Mouse (Mus musculus): Measurements from ENCODE around the gene Eps8l3. TPM values are rescaled to one million over a fixed set of nuclear protein-coding genes. Genes with fewer than 3 reads are reported as not detected.

Gene Eps8l3
- polyA plus RNA-seq, 2 experiments: 0.02 TPM; not detected in 1

DNA sequence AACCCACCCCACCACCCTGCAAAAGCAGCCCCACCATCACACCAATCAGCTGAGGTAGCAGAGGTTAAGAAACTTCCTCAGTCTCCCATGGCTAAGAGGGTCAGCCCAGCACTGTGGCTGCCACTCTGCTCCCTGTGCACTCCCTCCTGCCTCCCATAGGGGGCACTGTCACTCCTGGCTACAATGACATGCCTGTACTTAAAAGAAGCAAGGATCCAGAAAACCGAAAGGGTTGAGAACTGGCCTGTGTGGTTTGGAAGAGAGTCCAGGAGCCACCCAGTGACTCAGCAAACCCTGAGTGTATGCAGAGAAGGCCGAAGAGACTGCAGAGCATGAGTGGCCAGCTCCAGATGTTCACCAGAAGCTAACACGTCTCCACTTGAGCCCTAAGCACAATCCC is 62.4 kb downstream of the Eps8l3 start:
- H3K27ac ChIP-seq: no peak overlapping the region
- H3K9ac ChIP-seq (replicated peaks): no peak overlapping the region
- no peak for TF ChIP-seq EP300 (IDR thresholded peaks at IDR 0.05; ENCODE audit: low read depth)
- peak; percentile 90 for TF ChIP-seq CTCF (IDR thresholded peaks at IDR 0.05; ENCODE audit: low read depth)
- 22% methylated on average over 3 of the region's 3 CpGs for WGBS (ENCODE audit: insufficient replicate concordance)
- DNase-seq (ENCODE audit: low read depth in 3 of 3, low spot score in 3 of 3) (peak; percentile 5 to 35 (median 17)), ATAC-seq (ENCODE audit: insufficient read depth) (0 out of 2 replicates have a peak, but pooled peaks have one; percentile 29)
- H3K27me3 ChIP-seq (ENCODE audit: control insufficient read depth, insufficient read depth, low read length): no peaks in the 10 kb centered on the region
- H3K36me3 ChIP-seq (replicated peaks; ENCODE audit: control insufficient read depth, insufficient read depth, low read depth): no peaks in the 10 kb centered on the region
- H3K4me1 ChIP-seq (replicated peaks; ENCODE audit: control insufficient read depth in 2 of 2, insufficient read depth in 2 of 2, low read length in 1 of 2): peaks cover 0 to 3% of the 10 kb centered on the region in 2 experiments; a peak in 1 of 4 replicates
- H3K4me2 ChIP-seq (ENCODE audit: low read depth): no peak overlapping the region
- H3K9me3 ChIP-seq (ENCODE audit: control insufficient read depth, low read length): no peaks in the 10 kb centered on the region
- no peak overlapping the region for H3K4me3 ChIP-seq (ENCODE audit: insufficient read depth in 1 of 2, low read depth in 2 of 2, low read length in 2 of 2)

DNA sequence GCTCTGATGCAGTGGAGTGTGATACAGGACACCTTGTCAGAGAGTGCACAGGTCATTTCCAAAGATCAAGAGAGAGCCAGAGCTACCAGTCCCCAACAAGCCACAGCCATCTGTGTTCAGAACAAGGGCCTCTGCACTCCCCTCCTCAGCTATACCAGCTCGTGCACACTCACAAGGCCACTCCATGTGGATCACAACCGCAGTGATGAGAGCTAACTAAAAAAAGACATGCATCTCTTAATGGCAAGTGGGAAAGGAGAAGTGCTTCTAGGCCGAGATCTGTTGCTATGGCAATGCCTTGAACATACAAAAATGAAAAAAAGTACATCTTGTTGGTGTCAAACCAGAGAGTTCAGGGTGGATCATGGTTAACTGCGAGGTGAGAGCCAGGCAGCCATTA is 62.8 kb downstream of the Eps8l3 start:
- TF ChIP-seq CTCF (IDR thresholded peaks at IDR 0.05; ENCODE audit: low read depth) (no peak), EP300 (IDR thresholded peaks at IDR 0.05; ENCODE audit: low read depth) (no peak)
- WGBS (ENCODE audit: insufficient replicate concordance): 46% methylated on average over 4 of the region's 4 CpGs
- no peaks in the 10 kb centered on the region for H3K9me3 ChIP-seq (ENCODE audit: control insufficient read depth, low read length)
- no peak overlapping the region for H3K9ac ChIP-seq (replicated peaks)
- DNase-seq (ENCODE audit: low read depth in 3 of 3, low spot score in 3 of 3) (no peak), ATAC-seq (ENCODE audit: insufficient read depth) (no peak)
- no peaks in the 10 kb centered on the region for H3K27me3 ChIP-seq (ENCODE audit: control insufficient read depth, insufficient read depth, low read length)
- no peak overlapping the region for H3K4me2 ChIP-seq (ENCODE audit: low read depth)
- no peak overlapping the region for H3K4me3 ChIP-seq (ENCODE audit: insufficient read depth in 1 of 2, low read depth in 2 of 2, low read length in 2 of 2)
- H3K4me1 ChIP-seq (replicated peaks; ENCODE audit: control insufficient read depth in 2 of 2, insufficient read depth in 2 of 2, low read length in 1 of 2): peaks cover 0 to 3% of the 10 kb centered on the region in 2 experiments; a peak in 1 of 4 replicates
- H3K36me3 ChIP-seq (replicated peaks; ENCODE audit: control insufficient read depth, insufficient read depth, low read depth): no peaks in the 10 kb centered on the region
- no peak overlapping the region for H3K27ac ChIP-seq

DNA sequence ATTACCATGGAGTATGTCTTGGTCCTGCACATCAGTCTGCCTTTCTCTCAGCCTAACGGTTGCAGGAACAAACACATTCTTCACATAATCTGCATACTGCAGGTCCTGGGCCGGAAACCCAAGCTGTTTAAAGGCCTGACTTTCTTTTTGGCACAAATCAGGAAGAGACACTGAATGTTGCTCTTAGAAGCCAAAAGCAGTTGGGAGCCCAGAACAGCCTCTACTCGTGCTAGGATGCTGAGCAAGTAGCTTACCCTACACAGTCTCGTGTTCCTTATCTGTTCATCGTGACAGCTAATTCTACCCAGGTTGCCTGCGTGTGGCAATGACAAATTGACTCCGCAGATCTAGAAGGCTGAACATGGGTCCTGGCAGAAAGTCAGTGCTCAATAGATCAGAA is 63.5 kb downstream of the Eps8l3 start:
- H3K4me2 ChIP-seq (ENCODE audit: low read depth): no peak overlapping the region
- no peak overlapping the region for H3K4me3 ChIP-seq (ENCODE audit: insufficient read depth in 1 of 2, low read depth in 2 of 2, low read length in 2 of 2)
- DNase-seq (ENCODE audit: low read depth in 3 of 3, low spot score in 3 of 3): no peak
- TF ChIP-seq CTCF (IDR thresholded peaks at IDR 0.05; ENCODE audit: low read depth) (no peak), EP300 (IDR thresholded peaks at IDR 0.05; ENCODE audit: low read depth) (no peak)
- H3K9me3 ChIP-seq (ENCODE audit: control insufficient read depth, low read length): no peaks in the 10 kb centered on the region
- no peak overlapping the region for H3K9ac ChIP-seq (replicated peaks)
- ATAC-seq (ENCODE audit: insufficient read depth): no peak
- H3K36me3 ChIP-seq (replicated peaks; ENCODE audit: control insufficient read depth, insufficient read depth, low read depth): no peaks in the 10 kb centered on the region
- H3K27me3 ChIP-seq (ENCODE audit: control insufficient read depth, insufficient read depth, low read length): no peaks in the 10 kb centered on the region
- no peak overlapping the region for H3K27ac ChIP-seq
- peaks cover 0 to 3% of the 10 kb centered on the region in 2 experiments; a peak in 1 of 4 replicates for H3K4me1 ChIP-seq (replicated peaks; ENCODE audit: control insufficient read depth in 2 of 2, insufficient read depth in 2 of 2, low read length in 1 of 2)
- WGBS (ENCODE audit: insufficient replicate concordance): 62% methylated on average over 7 of the region's 7 CpGs

DNA sequence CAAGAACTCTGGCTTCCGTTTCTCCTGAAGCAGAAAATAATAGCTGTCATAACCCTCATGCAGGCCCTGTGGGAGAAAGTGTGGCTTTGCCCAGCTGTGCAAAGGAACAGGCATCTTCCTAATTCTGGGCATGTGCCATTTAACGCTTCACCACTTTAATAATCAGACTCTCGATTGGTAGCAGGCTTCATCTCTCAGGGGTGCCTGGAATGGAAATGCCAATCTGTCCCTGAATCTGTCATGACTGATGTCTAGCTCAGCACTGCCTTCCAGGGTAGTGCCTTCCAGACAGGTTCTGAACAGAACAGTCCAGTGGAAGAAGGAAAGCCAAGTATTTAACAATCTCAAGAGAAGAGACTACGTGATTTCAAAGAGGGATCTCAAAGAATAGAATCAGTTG is 64.2 kb downstream of the Eps8l3 start:
- WGBS (ENCODE audit: insufficient replicate concordance): 65% methylated on average over 4 of the region's 4 CpGs
- no peak overlapping the region for H3K27ac ChIP-seq
- no peaks in the 10 kb centered on the region for H3K36me3 ChIP-seq (replicated peaks; ENCODE audit: control insufficient read depth, insufficient read depth, low read depth)
- no peaks in the 10 kb centered on the region for H3K9me3 ChIP-seq (ENCODE audit: control insufficient read depth, low read length)
- no peak overlapping the region for H3K9ac ChIP-seq (replicated peaks)
- H3K27me3 ChIP-seq (ENCODE audit: control insufficient read depth, insufficient read depth, low read length): no peaks in the 10 kb centered on the region
- DNase-seq (ENCODE audit: low read depth in 3 of 3, low spot score in 3 of 3) (no peak), ATAC-seq (ENCODE audit: insufficient read depth) (no peak)
- no peak overlapping the region for H3K4me3 ChIP-seq (ENCODE audit: insufficient read depth in 1 of 2, low read depth in 2 of 2, low read length in 2 of 2)
- TF ChIP-seq CTCF (IDR thresholded peaks at IDR 0.05; ENCODE audit: low read depth) (no peak), EP300 (IDR thresholded peaks at IDR 0.05; ENCODE audit: low read depth) (no peak)
- peaks cover 0 to 3% of the 10 kb centered on the region in 2 experiments; a peak in 1 of 4 replicates for H3K4me1 ChIP-seq (replicated peaks; ENCODE audit: control insufficient read depth in 2 of 2, insufficient read depth in 2 of 2, low read length in 1 of 2)
- H3K4me2 ChIP-seq (ENCODE audit: low read depth): no peak overlapping the region

Other genes with a start within 250 kb of the Eps8l3 start
- not detected in 2 replicates for gene Gm10961, start 245.9 kb upstream of the Eps8l3 start, polyA plus RNA-seq (2012; rRNA removed)
- not detected in 2 replicates for gene Gm10961, start 245.9 kb upstream of the Eps8l3 start, polyA plus RNA-seq (2014; fragmentation: Nextera tagmentation; extraction: Ambion mirVana)
- 9.1 and 9.9 TPM in 2 replicates for gene Strip1, start 245.5 kb upstream of the Eps8l3 start, polyA plus RNA-seq (2012; rRNA removed)
- 9.0 and 10.7 TPM in 2 replicates for gene Strip1, start 245.5 kb upstream of the Eps8l3 start, polyA plus RNA-seq (2014; fragmentation: Nextera tagmentation; extraction: Ambion mirVana)
- 22.9 and 30.1 TPM in 2 replicates for gene Ahcyl1, start 180.7 kb upstream of the Eps8l3 start, polyA plus RNA-seq (2012; rRNA removed)
- gene Ahcyl1, start 180.7 kb upstream of the Eps8l3 start, polyA plus RNA-seq (2014; fragmentation: Nextera tagmentation; extraction: Ambion mirVana): 28.6 and 29.8 TPM in 2 replicates
- 3.7 and 4.4 TPM in 2 replicates for gene Csf1, start 116.8 kb upstream of the Eps8l3 start, polyA plus RNA-seq (2012; rRNA removed)
- gene Csf1, start 116.8 kb upstream of the Eps8l3 start, polyA plus RNA-seq (2014; fragmentation: Nextera tagmentation; extraction: Ambion mirVana): 5.9 and 6.1 TPM in 2 replicates
- 86.0 and 111 TPM in 2 replicates for gene Gstm5, start 18.6 kb downstream of the Eps8l3 start, polyA plus RNA-seq (2012; rRNA removed)
- gene Gstm5, start 18.6 kb downstream of the Eps8l3 start, polyA plus RNA-seq (2014; fragmentation: Nextera tagmentation; extraction: Ambion mirVana): 183 and 196 TPM in 2 replicates
- gene Gstm7, start 54.6 kb downstream of the Eps8l3 start, polyA plus RNA-seq (2012; rRNA removed): 13.7 and 15.3 TPM in 2 replicates
- gene Gstm7, start 54.6 kb downstream of the Eps8l3 start, polyA plus RNA-seq (2014; fragmentation: Nextera tagmentation; extraction: Ambion mirVana): 16.1 and 18.6 TPM in 2 replicates
- gene Gstm6, start 66.5 kb downstream of the Eps8l3 start, polyA plus RNA-seq (2012; rRNA removed): 6.2 and 6.4 TPM in 2 replicates
- gene Gstm6, start 66.5 kb downstream of the Eps8l3 start, polyA plus RNA-seq (2014; fragmentation: Nextera tagmentation; extraction: Ambion mirVana): 12.7 and 12.8 TPM in 2 replicates
- 4.1 and 4.6 TPM in 2 replicates for gene Gstm3, start 92.1 kb downstream of the Eps8l3 start, polyA plus RNA-seq (2012; rRNA removed)
- 11.3 and 11.7 TPM in 2 replicates for gene Gstm3, start 92.1 kb downstream of the Eps8l3 start, polyA plus RNA-seq (2014; fragmentation: Nextera tagmentation; extraction: Ambion mirVana)
- gene Gstm2, start 109.2 kb downstream of the Eps8l3 start, polyA plus RNA-seq (2012; rRNA removed): 3.4 and 3.9 TPM in 2 replicates
- 4.4 and 4.8 TPM in 2 replicates for gene Gstm2, start 109.2 kb downstream of the Eps8l3 start, polyA plus RNA-seq (2014; fragmentation: Nextera tagmentation; extraction: Ambion mirVana)
- 124 and 152 TPM in 2 replicates for gene Gstm1, start 140.7 kb downstream of the Eps8l3 start, polyA plus RNA-seq (2012; rRNA removed)
- gene Gstm1, start 140.7 kb downstream of the Eps8l3 start, polyA plus RNA-seq (2014; fragmentation: Nextera tagmentation; extraction: Ambion mirVana): 275 and 312 TPM in 2 replicates
- gene Gstm4, start 167.7 kb downstream of the Eps8l3 start, polyA plus RNA-seq (2012; rRNA removed): 11.7 and 11.9 TPM in 2 replicates
- gene Gstm4, start 167.7 kb downstream of the Eps8l3 start, polyA plus RNA-seq (2014; fragmentation: Nextera tagmentation; extraction: Ambion mirVana): 17.3 and 17.7 TPM in 2 replicates
- gene Ampd2, start 209.4 kb downstream of the Eps8l3 start, polyA plus RNA-seq (2012; rRNA removed): 40.9 and 49.6 TPM in 2 replicates
- 34.3 and 37.8 TPM in 2 replicates for gene Ampd2, start 209.4 kb downstream of the Eps8l3 start, polyA plus RNA-seq (2014; fragmentation: Nextera tagmentation; extraction: Ambion mirVana)
- gene Gnat2, start 215.6 kb downstream of the Eps8l3 start, polyA plus RNA-seq (2012; rRNA removed): 0.60 and 1.4 TPM in 2 replicates
- gene Gnat2, start 215.6 kb downstream of the Eps8l3 start, polyA plus RNA-seq (2014; fragmentation: Nextera tagmentation; extraction: Ambion mirVana): 1.8 and 2.5 TPM in 2 replicates